ENCODE assay signal across 7 mouse cellular contexts in genomic region chr1:157047751-157048200, GRCm38 (mm10).
DNase-seq lines count a peak whose midpoint lies in the region; ATAC-seq and TF ChIP-seq lines count a peak whose summit lies in the region.

No protein-coding gene starts in this region.

- peak overlapping the region; percentile 75 for H3K27ac ChIP-seq in midbrain, embryonic 10.5 days (replicated peaks)
- H3K27ac ChIP-seq in midbrain, embryonic 15.5 days: no peak overlapping the region
- H3K27ac ChIP-seq in embryonic facial prominence, embryonic 14.5 days (replicated peaks; ENCODE audit: low read depth, low read length): no peak overlapping the region
- H3K27ac ChIP-seq in hindbrain, embryonic 13.5 days: peak overlapping the region; percentile 62; the same call in 1 of the 2 replicates
- no peak overlapping the region for H3K27ac ChIP-seq in midbrain, postnatal 0 days (ENCODE audit: low read depth, low read length)

- no peak overlapping the region for H3K4me2 ChIP-seq in midbrain, embryonic 15.5 days
- no peak overlapping the region for H3K4me2 ChIP-seq in embryonic facial prominence, embryonic 14.5 days (ENCODE audit: low read depth, low read length)
- H3K4me2 ChIP-seq in hindbrain, embryonic 13.5 days: no peak overlapping the region
- H3K4me2 ChIP-seq in midbrain, postnatal 0 days (ENCODE audit: low read depth, low read length, poor library complexity, severe bottlenecking): no peak overlapping the region

- WGBS in midbrain, embryonic 10.5 days: 50% methylated on average over 4 of the region's 4 CpGs
- 48% methylated on average over 4 of the region's 4 CpGs for WGBS in midbrain, embryonic 15.5 days
- 36% methylated on average over 4 of the region's 4 CpGs for WGBS in embryonic facial prominence, embryonic 14.5 days
- WGBS in hindbrain, embryonic 13.5 days: 36% methylated on average over 4 of the region's 4 CpGs
- WGBS in midbrain, postnatal 0 days: 45% methylated on average over 4 of the region's 4 CpGs

- no peaks in the 10 kb centered on the region for H3K36me3 ChIP-seq in midbrain, embryonic 10.5 days
- H3K36me3 ChIP-seq in midbrain, embryonic 15.5 days (replicated peaks): no peaks in the 10 kb centered on the region
- H3K36me3 ChIP-seq in embryonic facial prominence, embryonic 14.5 days (ENCODE audit: control insufficient read depth, insufficient read depth, low read length): no peaks in the 10 kb centered on the region
- H3K36me3 ChIP-seq in hindbrain, embryonic 13.5 days: no peaks in the 10 kb centered on the region
- H3K36me3 ChIP-seq in midbrain, postnatal 0 days (ENCODE audit: insufficient read depth, low read length): no peaks in the 10 kb centered on the region

- 0 out of 2 replicates have a peak overlapping the region, but pooled peaks have one; percentile 0 for H3K4me3 ChIP-seq in midbrain, embryonic 10.5 days
- no peak overlapping the region for H3K4me3 ChIP-seq in midbrain, embryonic 15.5 days
- H3K4me3 ChIP-seq in embryonic facial prominence, embryonic 14.5 days (ENCODE audit: low read depth, low read length): no peak overlapping the region
- no peak overlapping the region for H3K4me3 ChIP-seq in hindbrain, embryonic 13.5 days
- H3K4me3 ChIP-seq in midbrain, postnatal 0 days (ENCODE audit: low read depth, low read length): no peak overlapping the region

- TF ChIP-seq CTCF in midbrain, postnatal 0 days (IDR thresholded peaks at IDR 0.05): no peak

- peaks cover 25% of the 10 kb centered on the region; the same call in 1 of the 2 replicates for H3K27me3 ChIP-seq in midbrain, embryonic 10.5 days (ENCODE audit: low read depth, poor library complexity, severe bottlenecking)
- no peaks in the 10 kb centered on the region for H3K27me3 ChIP-seq in midbrain, embryonic 15.5 days (replicated peaks)
- no peaks in the 10 kb centered on the region for H3K27me3 ChIP-seq in embryonic facial prominence, embryonic 14.5 days (replicated peaks; ENCODE audit: control insufficient read depth, insufficient read depth, low read length)
- peaks cover 33% of the 10 kb centered on the region for H3K27me3 ChIP-seq in hindbrain, embryonic 13.5 days
- H3K27me3 ChIP-seq in midbrain, postnatal 0 days (ENCODE audit: insufficient read depth, low read length): no peaks in the 10 kb centered on the region

- no peak overlapping the region for H3K9ac ChIP-seq in midbrain, embryonic 15.5 days
- no peak overlapping the region for H3K9ac ChIP-seq in embryonic facial prominence, embryonic 14.5 days (ENCODE audit: low read depth, low read length)
- H3K9ac ChIP-seq in hindbrain, embryonic 13.5 days: no peak overlapping the region
- no peak overlapping the region for H3K9ac ChIP-seq in midbrain, postnatal 0 days (replicated peaks; ENCODE audit: low read length, poor library complexity, severe bottlenecking)

- no peak for ATAC-seq in midbrain, embryonic 15.5 days (replicated peaks)
- peak; percentile 49; the same call in 1 of the 2 replicates for ATAC-seq in embryonic facial prominence, embryonic 14.5 days (ENCODE audit: low read depth)
- peak; percentile 55 for ATAC-seq in hindbrain, embryonic 13.5 days (ENCODE audit: low FRiP score)
- peak; percentile 38; the same call in 1 of the 2 replicates for ATAC-seq in midbrain, postnatal 0 days (ENCODE audit: low FRiP score)

- DNase-seq in midbrain, embryonic 10.5 days (ENCODE audit: low spot score): peak; percentile 34
- DNase-seq in embryonic facial prominence, embryonic 14.5 days (ENCODE audit: low spot score): peak; percentile 69
- DNase-seq in midbrain, postnatal 0 days (ENCODE audit: low spot score): peak; percentile 70
- DNase-seq in thymus, adult 18-20 months: no peak
- no peak for DNase-seq in kidney, postnatal 14 days

- no peaks in the 10 kb centered on the region for H3K9me3 ChIP-seq in midbrain, embryonic 10.5 days (replicated peaks)
- no peaks in the 10 kb centered on the region for H3K9me3 ChIP-seq in midbrain, embryonic 15.5 days
- no peaks in the 10 kb centered on the region for H3K9me3 ChIP-seq in embryonic facial prominence, embryonic 14.5 days (ENCODE audit: control insufficient read depth, low read length)
- no peaks in the 10 kb centered on the region for H3K9me3 ChIP-seq in hindbrain, embryonic 13.5 days
- H3K9me3 ChIP-seq in midbrain, postnatal 0 days (ENCODE audit: low read length): no peaks in the 10 kb centered on the region

- H3K4me1 ChIP-seq in midbrain, embryonic 10.5 days: peaks cover 39% of the 10 kb centered on the region
- H3K4me1 ChIP-seq in midbrain, embryonic 15.5 days: peaks cover 12% of the 10 kb centered on the region
- H3K4me1 ChIP-seq in embryonic facial prominence, embryonic 14.5 days (ENCODE audit: control insufficient read depth, insufficient read depth, low read length): peaks cover 19% of the 10 kb centered on the region
- peaks cover 25% of the 10 kb centered on the region for H3K4me1 ChIP-seq in hindbrain, embryonic 13.5 days (replicated peaks)
- H3K4me1 ChIP-seq in midbrain, postnatal 0 days (ENCODE audit: insufficient read depth, low read length): no peaks in the 10 kb centered on the region

Comparison
In these comparisons a context has a peak if more than half of its experiments do, and no peak if none do; other contexts are left out.
1. H3K27ac ChIP-seq: peak in midbrain, embryonic 10.5 days (single experiment) and hindbrain, embryonic 13.5 days (single experiment); none in midbrain, embryonic 15.5 days (single experiment), embryonic facial prominence, embryonic 14.5 days (single experiment) and midbrain, postnatal 0 days (single experiment).
2. DNase-seq: peak in midbrain, embryonic 10.5 days (single experiment), embryonic facial prominence, embryonic 14.5 days (single experiment) and midbrain, postnatal 0 days (single experiment); none in thymus, adult 18-20 months (0 of 2) and kidney, postnatal 14 days (single experiment).